Mouse (Mus musculus): ENCODE measurements around the gene Otud7b. TPM values are rescaled to one million over a fixed set of nuclear protein-coding genes. Genes with fewer than 3 reads are reported as not detected.
"Not testable (repeated sequence)": the region's sequence is repeated elsewhere in the genome, so short reads cannot be mapped to it uniquely, and the experiment has no call there.

The Otud7b gene
- polyA plus RNA-seq, 1 experiment from 2014 or later = 12.1 TPM

DNA sequence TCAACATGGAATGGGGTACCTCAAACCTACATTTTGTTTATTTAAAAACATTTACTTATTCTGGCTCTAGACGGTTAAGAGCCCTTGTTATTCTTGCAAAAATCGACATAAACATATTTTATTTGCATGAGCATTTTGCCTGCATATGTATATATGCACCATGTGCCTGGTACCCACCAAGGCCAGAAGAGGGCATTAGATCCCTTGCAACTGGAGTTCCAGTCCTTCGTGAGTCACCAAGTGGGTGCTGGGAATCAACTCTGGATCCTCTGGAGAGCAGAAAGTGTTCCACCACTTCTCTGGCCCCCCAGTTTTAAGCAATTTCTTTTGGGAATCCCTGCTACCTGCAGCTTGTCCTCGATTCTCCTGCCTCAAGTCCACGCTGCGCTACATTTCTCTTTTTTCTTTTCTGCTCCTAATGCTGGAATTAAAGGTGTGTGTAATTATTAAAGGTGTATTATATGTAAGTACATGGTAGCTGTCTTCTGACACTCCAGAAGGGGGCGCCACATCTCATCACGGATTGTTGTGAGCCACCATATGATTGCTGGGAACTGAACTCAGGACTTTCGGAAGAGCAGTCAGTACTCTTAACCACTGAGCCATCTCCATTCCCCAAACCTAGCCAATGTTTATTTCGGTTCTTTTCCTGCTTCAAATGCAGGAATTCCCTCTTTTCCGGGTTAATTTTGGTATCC is 91.4 kb downstream of the Otud7b start:
- no peak for DNase-seq (ENCODE audit: low spot score)
- WGBS = 90% methylated on average over 11 of the region's 11 CpGs
- Histone ChIP-seq H3K4me1 (ENCODE audit: control insufficient read depth, insufficient read depth, low read length) (no peaks in the 10 kb centered on the region), H3K36me3 (replicated peaks; ENCODE audit: control insufficient read depth, insufficient read depth, low read depth, low read length) (no peaks in the 10 kb centered on the region), H3K9ac (replicated peaks; ENCODE audit: low read length) (no peak overlapping the region), H3K9me3 (replicated peaks; ENCODE audit: control insufficient read depth, low read length) (no peaks in the 10 kb centered on the region), H3K27ac (replicated peaks; ENCODE audit: low read depth, low read length) (no peak overlapping the region), H3K4me2 (ENCODE audit: low read depth, low read length) (no peak overlapping the region), H3K27me3 (ENCODE audit: control insufficient read depth, insufficient read depth, low read length) (no peaks in the 10 kb centered on the region), H3K4me3 (ENCODE audit: low read depth, low read length) (no peak overlapping the region)
- no peak for ATAC-seq (replicated peaks; ENCODE audit: insufficient number of reproducible peaks, low FRiP score, low TSS enrichment, low read depth)

DNA sequence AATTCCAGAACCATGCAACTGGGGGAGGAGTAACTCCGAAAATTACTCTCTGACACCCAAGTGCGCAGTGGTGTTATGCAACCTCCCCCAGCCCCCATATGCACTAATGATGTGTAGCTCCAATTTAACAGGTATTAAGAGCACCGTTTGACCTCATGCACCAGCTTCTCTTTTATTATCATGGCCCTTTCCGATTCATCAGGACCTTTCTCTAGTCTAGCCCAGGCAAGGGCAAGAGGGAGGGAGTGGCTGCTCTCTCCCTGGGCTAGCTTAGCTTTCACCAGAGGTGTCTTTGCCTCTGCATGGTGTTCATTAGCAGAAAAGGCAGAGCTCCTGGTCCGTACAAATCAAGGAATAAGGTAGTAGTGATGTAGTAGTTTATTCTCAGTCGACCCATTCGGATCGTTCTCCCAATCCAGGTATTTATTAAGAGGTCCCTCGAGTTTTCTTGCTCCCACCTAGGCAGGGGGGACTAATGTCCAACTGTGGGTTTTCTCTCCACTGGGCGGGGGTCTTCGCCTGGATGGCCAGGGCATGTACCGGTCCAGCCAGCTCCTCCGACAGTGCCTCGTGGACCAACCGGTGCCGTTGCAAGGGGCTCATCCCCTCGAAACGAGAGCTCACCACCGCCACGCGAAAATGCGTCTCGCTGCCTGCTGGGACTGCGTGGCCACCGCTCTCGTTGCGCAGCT is 92.3 kb downstream of the Otud7b start:
- Histone ChIP-seq H3K4me1 (ENCODE audit: control insufficient read depth, insufficient read depth, low read length) (no peaks in the 10 kb centered on the region), H3K9me3 (replicated peaks; ENCODE audit: control insufficient read depth, low read length) (no peaks in the 10 kb centered on the region), H3K27ac (replicated peaks; ENCODE audit: low read depth, low read length) (peak overlapping the region; percentile 90), H3K4me2 (ENCODE audit: low read depth, low read length) (peak overlapping the region; percentile 95), H3K9ac (replicated peaks; ENCODE audit: low read length) (peak overlapping the region; percentile 91), H3K36me3 (replicated peaks; ENCODE audit: control insufficient read depth, insufficient read depth, low read depth, low read length) (no peaks in the 10 kb centered on the region), H3K27me3 (ENCODE audit: control insufficient read depth, insufficient read depth, low read length) (no peaks in the 10 kb centered on the region), H3K4me3 (ENCODE audit: low read depth, low read length) (peak overlapping the region; percentile 63)
- DNase-seq (ENCODE audit: low spot score) (peak; percentile 30), ATAC-seq (replicated peaks; ENCODE audit: insufficient number of reproducible peaks, low FRiP score, low TSS enrichment, low read depth) (peak; percentile 46)
- WGBS = 22% methylated on average over 27 of the region's 27 CpGs

DNA sequence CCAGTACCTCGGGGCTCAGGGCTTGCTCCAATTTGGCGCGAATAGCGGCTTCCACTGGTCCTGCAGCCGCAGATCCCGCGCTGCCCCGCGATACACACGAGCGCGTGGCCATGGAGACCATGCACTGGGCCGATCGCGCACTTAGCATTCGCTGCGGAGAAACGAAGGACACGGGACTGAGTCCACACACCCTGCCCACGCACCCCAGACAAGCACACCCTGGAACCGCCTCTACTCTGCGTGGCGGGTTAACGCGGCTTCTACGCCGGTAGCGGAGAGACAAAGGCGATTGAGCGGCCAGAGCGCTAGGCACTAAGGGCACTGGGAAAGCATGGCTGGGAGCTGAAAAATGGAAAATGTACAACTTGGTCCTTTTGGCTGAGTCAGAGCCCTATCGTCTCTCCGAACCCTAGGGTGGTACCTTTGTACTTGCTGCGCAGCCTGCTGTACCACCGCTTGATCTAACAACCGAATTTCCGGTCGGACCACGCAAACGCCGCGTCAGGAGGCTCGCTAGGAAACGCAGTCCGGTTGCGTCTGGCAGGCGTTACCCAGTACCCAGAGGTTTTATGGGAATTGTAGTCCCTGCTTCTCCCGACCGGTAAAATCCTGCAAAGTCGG is 92.9 kb downstream of the Otud7b start:
- Histone ChIP-seq H3K27me3 (ENCODE audit: control insufficient read depth, insufficient read depth, low read length) (no peaks in the 10 kb centered on the region), H3K4me1 (ENCODE audit: control insufficient read depth, insufficient read depth, low read length) (no peaks in the 10 kb centered on the region), H3K36me3 (replicated peaks; ENCODE audit: control insufficient read depth, insufficient read depth, low read depth, low read length) (no peaks in the 10 kb centered on the region), H3K4me2 (ENCODE audit: low read depth, low read length) (peak overlapping the region; percentile 95), H3K9me3 (replicated peaks; ENCODE audit: control insufficient read depth, low read length) (no peaks in the 10 kb centered on the region), H3K9ac (replicated peaks; ENCODE audit: low read length) (peak overlapping the region; percentile 91), H3K27ac (replicated peaks; ENCODE audit: low read depth, low read length) (peak overlapping the region; percentile 90), H3K4me3 (ENCODE audit: low read depth, low read length) (peak overlapping the region; percentile 63)
- peak; percentile 94 for DNase-seq (ENCODE audit: low spot score)
- WGBS = under 1% methylated on average over 50 of the region's 50 CpGs
- peak; percentile 90 for ATAC-seq (replicated peaks; ENCODE audit: insufficient number of reproducible peaks, low FRiP score, low TSS enrichment, low read depth)

DNA sequence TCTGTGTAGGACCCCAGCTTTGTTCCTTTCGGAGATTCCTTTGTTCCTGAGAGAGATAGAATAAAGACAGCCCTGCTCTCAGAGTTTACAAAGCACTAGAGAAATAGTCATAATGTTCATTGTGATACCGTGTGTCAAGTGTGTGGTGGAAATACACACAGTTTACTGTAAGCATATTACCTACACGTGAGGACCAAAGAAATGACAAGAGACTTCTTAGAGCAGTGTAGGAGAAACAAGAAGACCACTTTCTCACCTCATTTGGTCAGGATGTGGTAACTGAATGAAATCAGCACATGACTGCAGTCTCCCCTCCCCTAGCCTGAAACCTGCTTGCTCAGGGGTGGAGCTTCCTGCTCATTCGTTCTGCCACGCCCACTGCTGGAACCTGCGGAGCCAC is 93.9 kb downstream of the Otud7b start:
- no peaks in the 10 kb centered on the region for H3K27me3 ChIP-seq (ENCODE audit: control insufficient read depth, insufficient read depth, low read length)
- H3K9me3 ChIP-seq (replicated peaks; ENCODE audit: control insufficient read depth, low read length) = no peaks in the 10 kb centered on the region
- ATAC-seq (replicated peaks; ENCODE audit: insufficient number of reproducible peaks, low FRiP score, low TSS enrichment, low read depth) (no peak), DNase-seq (ENCODE audit: low spot score) (no peak)
- no peak overlapping the region for H3K27ac ChIP-seq (replicated peaks; ENCODE audit: low read depth, low read length)
- H3K4me1 ChIP-seq (ENCODE audit: control insufficient read depth, insufficient read depth, low read length) = no peaks in the 10 kb centered on the region
- peak overlapping the region; percentile 43 for H3K9ac ChIP-seq (replicated peaks; ENCODE audit: low read length)
- H3K36me3 ChIP-seq (replicated peaks; ENCODE audit: control insufficient read depth, insufficient read depth, low read depth, low read length) = no peaks in the 10 kb centered on the region
- peak overlapping the region; percentile 47 for H3K4me2 ChIP-seq (ENCODE audit: low read depth, low read length)
- H3K4me3 ChIP-seq (ENCODE audit: low read depth, low read length) = 0 out of 2 replicates have a peak overlapping the region, but pooled peaks have one; percentile 5
- WGBS = 4% methylated on average over 6 of the region's 6 CpGs

DNA sequence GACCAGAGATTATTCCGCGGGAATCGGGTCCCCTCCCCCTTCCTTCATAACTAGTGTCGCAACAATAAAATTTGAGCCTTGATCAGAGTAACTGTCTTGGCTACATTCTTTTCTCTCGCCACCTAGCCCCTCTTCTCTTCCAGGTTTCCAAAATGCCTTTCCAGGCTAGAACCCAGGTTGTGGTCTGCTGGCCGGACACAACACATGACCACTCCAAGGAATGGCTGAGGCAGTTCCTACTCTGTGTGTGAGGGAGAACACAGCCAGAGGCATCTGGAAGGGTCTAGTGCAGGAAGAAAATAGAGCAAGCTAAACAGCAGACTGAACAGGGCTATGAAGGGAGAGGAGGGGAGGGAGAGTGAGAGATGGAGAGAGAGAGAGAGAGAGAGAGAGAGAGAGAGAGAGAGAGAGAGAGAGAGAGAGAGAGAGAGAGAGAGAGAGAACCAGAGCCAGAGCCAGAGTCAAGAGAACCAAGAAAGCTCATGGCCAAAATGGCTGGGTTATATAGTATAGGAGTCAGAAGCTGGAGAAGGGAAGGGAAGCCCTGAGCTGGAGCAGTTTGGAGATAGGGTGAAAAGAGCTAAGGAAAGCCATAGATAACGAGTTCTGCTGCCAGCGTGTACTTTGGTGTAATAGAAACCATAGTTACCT is 94.4 kb downstream of the Otud7b start:
- H3K4me1 ChIP-seq (ENCODE audit: control insufficient read depth, insufficient read depth, low read length); H3K36me3 ChIP-seq (replicated peaks; ENCODE audit: control insufficient read depth, insufficient read depth, low read depth, low read length); ATAC-seq (replicated peaks; ENCODE audit: insufficient number of reproducible peaks, low FRiP score, low TSS enrichment, low read depth); H3K4me2 ChIP-seq (ENCODE audit: low read depth, low read length); H3K4me3 ChIP-seq (ENCODE audit: low read depth, low read length); H3K9me3 ChIP-seq (replicated peaks; ENCODE audit: control insufficient read depth, low read length); DNase-seq (ENCODE audit: low spot score); H3K9ac ChIP-seq (replicated peaks; ENCODE audit: low read length); H3K27me3 ChIP-seq (ENCODE audit: control insufficient read depth, insufficient read depth, low read length); H3K27ac ChIP-seq (replicated peaks; ENCODE audit: low read depth, low read length): not testable (repeated sequence)
- 35% methylated on average over 6 of the region's 8 CpGs for WGBS

DNA sequence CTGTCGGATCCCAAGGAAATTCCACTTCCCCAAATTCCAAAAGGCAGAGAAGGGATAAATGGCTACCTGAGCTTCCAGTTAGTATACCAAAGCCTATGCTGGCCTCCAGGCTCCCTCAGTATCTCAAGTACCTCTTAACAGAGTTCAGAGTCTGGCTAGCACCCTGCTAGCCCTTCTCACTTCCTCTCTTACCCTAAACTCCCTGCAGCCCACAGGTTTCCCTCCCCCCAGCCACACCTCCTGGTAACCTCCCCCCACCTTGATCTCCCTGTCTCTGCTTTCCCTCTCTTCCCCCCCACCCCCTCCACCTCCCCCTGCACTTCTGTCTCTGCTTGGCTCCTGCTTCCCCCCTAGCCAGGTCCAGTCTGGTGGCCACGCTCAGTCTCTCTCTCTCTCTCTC is 95.4 kb downstream of the Otud7b start:
- 78% methylated on average over 2 of the region's 2 CpGs for WGBS

DNA sequence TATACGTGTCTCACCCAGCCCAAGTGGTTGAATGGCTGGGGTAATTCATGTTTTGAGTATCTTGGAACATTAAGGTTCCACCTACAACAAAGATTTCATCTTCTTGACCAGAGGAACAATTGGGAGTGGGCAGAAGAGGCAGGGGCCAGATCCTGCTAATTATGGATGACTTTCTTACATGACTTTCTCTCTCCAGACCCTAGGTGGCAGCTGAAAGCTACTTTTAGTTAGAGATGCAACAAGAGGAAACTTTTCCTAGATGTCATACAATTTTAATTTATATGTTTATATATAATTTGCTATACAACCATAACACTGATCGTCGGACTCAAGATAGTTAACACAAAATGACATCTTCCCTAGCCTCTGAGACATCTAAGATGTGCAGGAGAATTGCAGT is 103.5 kb downstream of the Otud7b start:
- no peak overlapping the region for H3K9ac ChIP-seq (replicated peaks; ENCODE audit: low read length)
- H3K36me3 ChIP-seq (replicated peaks; ENCODE audit: control insufficient read depth, insufficient read depth, low read depth, low read length) = no peaks in the 10 kb centered on the region
- no peaks in the 10 kb centered on the region for H3K27me3 ChIP-seq (ENCODE audit: control insufficient read depth, insufficient read depth, low read length)
- no peak for ATAC-seq (replicated peaks; ENCODE audit: insufficient number of reproducible peaks, low FRiP score, low TSS enrichment, low read depth)
- H3K4me1 ChIP-seq (ENCODE audit: control insufficient read depth, insufficient read depth, low read length) = no peaks in the 10 kb centered on the region
- no peaks in the 10 kb centered on the region for H3K9me3 ChIP-seq (replicated peaks; ENCODE audit: control insufficient read depth, low read length)
- no peak overlapping the region for H3K4me3 ChIP-seq (ENCODE audit: low read depth, low read length)
- no peak overlapping the region for H3K4me2 ChIP-seq (ENCODE audit: low read depth, low read length)
- H3K27ac ChIP-seq (replicated peaks; ENCODE audit: low read depth, low read length) = no peak overlapping the region
- no peak for DNase-seq (ENCODE audit: low spot score)
- 88% methylated on average over 3 of the region's 3 CpGs for WGBS

More for the DNA sequence above, 95.4 kb downstream of the Otud7b start:
- H3K4me2 ChIP-seq (ENCODE audit: low read depth, low read length) = no peak overlapping the region
- ATAC-seq (replicated peaks; ENCODE audit: insufficient number of reproducible peaks, low FRiP score, low TSS enrichment, low read depth) = no peak
- no peaks in the 10 kb centered on the region for H3K36me3 ChIP-seq (replicated peaks; ENCODE audit: control insufficient read depth, insufficient read depth, low read depth, low read length)
- no peak overlapping the region for H3K27ac ChIP-seq (replicated peaks; ENCODE audit: low read depth, low read length)
- H3K9ac ChIP-seq (replicated peaks; ENCODE audit: low read length) = no peak overlapping the region
- DNase-seq (ENCODE audit: low spot score) = no peak
- no peaks in the 10 kb centered on the region for H3K27me3 ChIP-seq (ENCODE audit: control insufficient read depth, insufficient read depth, low read length)
- no peaks in the 10 kb centered on the region for H3K4me1 ChIP-seq (ENCODE audit: control insufficient read depth, insufficient read depth, low read length)
- no peak overlapping the region for H3K4me3 ChIP-seq (ENCODE audit: low read depth, low read length)
- H3K9me3 ChIP-seq (replicated peaks; ENCODE audit: control insufficient read depth, low read length) = no peaks in the 10 kb centered on the region
